Mouse (Mus musculus) E14TG2a.4 (cell line): ENCODE measurements around the gene Nkain2.
"Not testable (repeated sequence)": the region's sequence is repeated elsewhere in the genome, so short reads cannot be mapped to it uniquely, and the experiment has no call there.

Source experiments
- H3K27me3 ChIP-seq: 2 replicates; pipeline ENCODE4 v1.6.1; 2014; ENCODE audit warnings: low read length, control low read depth; ENCODE audit not compliant: insufficient read depth
- H3K36me3 ChIP-seq: 2 replicates; pipeline ENCODE4 v1.6.1; 2014; ENCODE audit warnings: low read length, control low read depth; ENCODE audit not compliant: insufficient read depth
- H3K4me1 ChIP-seq: replicated peaks from 2 replicates; pipeline ENCODE4 v1.6.1; 2014; ENCODE audit warnings: low read depth, low read length, control low read depth
- H3K4me3 ChIP-seq: replicated peaks from 2 replicates; pipeline ENCODE4 v1.5.1; 2014; ENCODE audit warnings: mild to moderate bottlenecking, low read length
- H3K9me3 ChIP-seq: 2 replicates; pipeline ENCODE4 v1.6.1; 2014; ENCODE audit warnings: low read length, control low read depth
- CTCF ChIP-seq: conservative IDR thresholded peaks from 2 replicates; pipeline ENCODE4 v1.5.1; 2014; ENCODE audit warnings: low read length
- NANOG ChIP-seq: IDR thresholded peaks from 2 replicates; pipeline ENCODE4 v1.6.1; 2014; ENCODE audit warnings: borderline replicate concordance, low read length, mixed read lengths
- POU5F1 ChIP-seq: IDR thresholded peaks from 2 replicates; pipeline ENCODE4 v1.6.1; 2014; ENCODE audit warnings: low read length, borderline replicate concordance

Nkain2 gene

GRCm38 (mm10) chr10:32796215-32796614, 94.0 kb downstream of the Nkain2 start:
- Histone ChIP-seq H3K27me3 (no peaks in the 10 kb centered on the region), H3K4me1 (no peaks in the 10 kb centered on the region), H3K9me3 (no peaks in the 10 kb centered on the region), H3K4me3 (no peak overlapping the region), H3K36me3 (no peaks in the 10 kb centered on the region)
- TF ChIP-seq CTCF (no peak), POU5F1 (no peak), NANOG (no peak)

DNA sequence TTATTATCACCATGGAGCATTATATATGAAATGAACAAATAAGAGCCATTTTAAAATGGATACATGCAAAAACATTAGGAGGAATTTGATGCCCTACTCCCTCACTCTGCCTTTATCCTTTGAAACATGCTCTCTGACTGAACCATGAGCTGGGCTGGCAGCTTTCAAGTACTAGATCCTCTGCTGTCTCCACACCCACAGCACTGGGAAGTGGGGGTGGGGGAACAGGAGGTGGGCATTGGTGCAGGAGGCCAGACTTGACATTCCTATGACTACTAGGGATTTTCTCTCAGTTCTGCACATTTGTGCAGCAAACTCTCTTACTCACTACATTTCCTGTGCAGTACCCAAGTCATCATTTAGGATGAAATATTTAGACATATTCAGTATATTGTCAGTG, 99.7 kb downstream of the Nkain2 start:
- no peaks in the 10 kb centered on the region for H3K9me3 ChIP-seq
- H3K36me3 ChIP-seq = no peaks in the 10 kb centered on the region
- TF ChIP-seq NANOG (no peak), CTCF (no peak), POU5F1 (no peak)
- H3K4me3 ChIP-seq = no peak overlapping the region
- H3K27me3 ChIP-seq = no peaks in the 10 kb centered on the region
- H3K4me1 ChIP-seq = no peaks in the 10 kb centered on the region

- H3K36me3 ChIP-seq = no peaks in the 10 kb centered on the region
- no peak for TF ChIP-seq POU5F1
- TF ChIP-seq CTCF = no peak
- no peak for TF ChIP-seq NANOG
- no peaks in the 10 kb centered on the region for H3K9me3 ChIP-seq
- H3K4me3 ChIP-seq = no peak overlapping the region
- no peaks in the 10 kb centered on the region for H3K4me1 ChIP-seq
- no peaks in the 10 kb centered on the region for H3K27me3 ChIP-seq
Measured at GRCm38 (mm10) chr10:32782732-32783359, 107.4 kb downstream of the Nkain2 start.

GRCm38 (mm10) chr10:32738989-32739388, 151.3 kb downstream of the Nkain2 start:
- Histone ChIP-seq H3K4me1 (0 out of 2 replicates have a peak, but pooled peaks cover 2% of the 10 kb centered on the region), H3K36me3 (no peaks in the 10 kb centered on the region), H3K27me3 (no peaks in the 10 kb centered on the region), H3K9me3 (no peaks in the 10 kb centered on the region), H3K4me3 (no peak overlapping the region)
- no peak for TF ChIP-seq NANOG
- no peak for TF ChIP-seq POU5F1
- TF ChIP-seq CTCF = no peak

- not testable (repeated sequence) for H3K4me3 ChIP-seq, H3K36me3 ChIP-seq, H3K4me1 ChIP-seq, H3K9me3 ChIP-seq, H3K27me3 ChIP-seq
Measured at GRCm38 (mm10) chr10:32706579-32706978, 183.7 kb downstream of the Nkain2 start.

- H3K36me3 ChIP-seq = no peaks in the 10 kb centered on the region
- no peaks in the 10 kb centered on the region for H3K4me1 ChIP-seq
- TF ChIP-seq NANOG (no peak), CTCF (no peak), POU5F1 (no peak)
- H3K9me3 ChIP-seq = no peaks in the 10 kb centered on the region
- no peaks in the 10 kb centered on the region for H3K27me3 ChIP-seq
- H3K4me3 ChIP-seq = no peak overlapping the region
Measured at GRCm38 (mm10) chr10:32696661-32697060, 193.6 kb downstream of the Nkain2 start.

DNA sequence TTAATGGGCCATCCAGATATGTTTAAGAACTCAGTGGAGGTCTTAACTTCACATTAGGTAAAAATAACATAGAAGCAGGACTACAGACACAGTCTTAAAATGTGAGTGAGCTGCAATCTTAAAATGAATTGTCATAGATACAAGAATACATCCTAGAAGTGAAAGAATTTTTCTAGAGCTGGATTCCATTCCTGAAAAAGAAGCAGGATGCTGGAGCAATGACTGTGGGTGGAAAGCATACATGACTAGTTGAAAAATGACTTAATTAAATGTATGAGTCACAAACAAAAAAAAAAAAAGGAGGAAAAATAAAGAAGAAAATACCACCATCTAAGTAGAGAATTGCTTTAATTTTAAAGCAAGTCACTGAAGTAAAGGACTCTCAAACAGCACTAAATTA, 205.7 kb downstream of the Nkain2 start:
- no peaks in the 10 kb centered on the region for H3K36me3 ChIP-seq
- no peak for TF ChIP-seq CTCF
- no peak for TF ChIP-seq POU5F1
- TF ChIP-seq NANOG = no peak
- no peak overlapping the region for H3K4me3 ChIP-seq
- no peaks in the 10 kb centered on the region for H3K27me3 ChIP-seq
- H3K4me1 ChIP-seq = no peaks in the 10 kb centered on the region
- H3K9me3 ChIP-seq = peaks cover 1% of the 10 kb centered on the region; the same call in 1 of the 2 replicates

DNA sequence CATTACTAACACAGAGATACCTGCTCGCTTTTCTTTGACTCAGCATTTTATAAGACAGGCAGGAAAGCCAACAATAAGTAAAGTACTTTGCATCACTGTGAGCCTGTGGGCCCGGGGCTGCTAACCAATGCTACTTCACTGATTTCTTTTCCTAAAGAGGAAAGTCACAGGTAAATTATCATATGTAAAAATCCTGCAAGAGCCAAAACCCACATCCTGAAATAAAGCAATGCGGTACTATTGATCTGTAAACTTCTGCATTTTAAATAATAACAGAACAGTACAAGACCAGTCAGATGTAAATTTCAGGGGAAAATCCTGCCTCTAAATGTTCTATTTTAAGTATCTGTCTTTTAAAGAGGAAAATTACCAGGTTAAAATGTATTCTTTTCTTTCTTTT, 250.0 kb downstream of the Nkain2 start:
- H3K4me1 ChIP-seq = peaks cover 16% of the 10 kb centered on the region
- no peaks in the 10 kb centered on the region for H3K36me3 ChIP-seq
- no peak for TF ChIP-seq NANOG
- TF ChIP-seq POU5F1 = no peak
- no peak for TF ChIP-seq CTCF
- H3K4me3 ChIP-seq = no peak overlapping the region
- no peaks in the 10 kb centered on the region for H3K27me3 ChIP-seq
- no peaks in the 10 kb centered on the region for H3K9me3 ChIP-seq

DNA sequence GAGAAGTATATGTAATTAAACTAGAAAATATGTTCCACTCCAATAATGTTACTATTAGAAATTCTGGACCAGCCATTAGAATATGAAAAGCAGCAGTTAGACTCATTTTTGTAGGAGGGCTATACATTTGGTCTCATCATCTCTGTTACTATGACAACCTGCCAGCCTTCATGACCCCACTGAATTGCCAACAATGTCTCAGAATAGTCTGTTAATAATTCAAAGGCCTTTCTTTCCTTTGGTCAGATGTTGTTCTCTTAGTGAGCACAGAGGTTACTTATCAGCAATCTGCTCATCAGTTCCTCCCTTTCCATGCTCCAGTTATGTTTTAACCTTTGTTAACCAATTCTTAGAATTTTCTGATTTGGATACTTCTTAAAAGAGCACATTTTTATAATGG, 251.1 kb downstream of the Nkain2 start:
- H3K4me3 ChIP-seq = no peak overlapping the region
- TF ChIP-seq NANOG (no peak), POU5F1 (no peak), CTCF (no peak)

More for the DNA sequence above, 251.1 kb downstream of the Nkain2 start:
- Histone ChIP-seq H3K27me3 (no peaks in the 10 kb centered on the region), H3K4me1 (peaks cover 16% of the 10 kb centered on the region), H3K36me3 (no peaks in the 10 kb centered on the region), H3K9me3 (no peaks in the 10 kb centered on the region)
